In genomic region chr19:4555086-4555485, GRCm38 (mm10) we compare ENCODE assay signal across 25 mouse cellular contexts. TPM values are rescaled to one million over a fixed set of nuclear protein-coding genes. Genes with fewer than 3 reads are reported as not detected.
DNase-seq lines count a peak whose midpoint lies in the region; ATAC-seq lines count a peak whose summit lies in the region.
"Had no signal": no experiment of that assay in that cellular context is flagged by ENCODE, and none has a peak within 500 bp of the region (broad histone marks: within the 10 kb centered on the region; RNA-seq: fewer than 3 reads in every experiment).

No protein-coding gene starts in this region.

- no peaks in the 10 kb centered on the region for H3K9me3 ChIP-seq in liver, embryonic 15.5 days (replicated peaks)
- H3K9me3 ChIP-seq: embryonic facial prominence, embryonic 13.5 days; forebrain, embryonic 15.5 days; hindbrain, embryonic 10.5 days; midbrain, embryonic 13.5 days; neural tube, embryonic 13.5 days; stomach, embryonic 15.5 days had no signal

- H3K4me1 ChIP-seq in liver, embryonic 15.5 days (replicated peaks), result peaks cover 78% of the 10 kb centered on the region

- DNase-seq in cerebellum, postnatal 10 days, result peak; percentile 30 to 41
- no peak for DNase-seq in cerebellum, postnatal 36 days
- peak; percentile 45 to 54 for DNase-seq in kidney, adult 8-10 months
- no peak for DNase-seq in kidney, postnatal 4 days
- peak; percentile 40 for DNase-seq in lung, postnatal 36 days
- no peak for DNase-seq in lung, postnatal 10 days
- DNase-seq in layer of hippocampus, adult 8-10 months (ENCODE audit: low spot score in 2 of 2), result no peak
- DNase-seq: adrenal gland, adult 8-10 months; cerebellum, adult 9-10 months; gastrocnemius, postnatal 14 days; right cerebral cortex, postnatal 14 days; thymus, adult 2 months had no signal

- no peak for ATAC-seq in liver, embryonic 15.5 days (ENCODE audit: insufficient read depth)
- ATAC-seq: forebrain, embryonic 15.5 days; midbrain, embryonic 13.5 days had no signal

- WGBS in liver, embryonic 15.5 days (ENCODE audit: insufficient replicate concordance), result 65% methylated on average over 7 of the region's 7 CpGs

- H3K4me3 ChIP-seq in liver, embryonic 15.5 days (replicated peaks), result no peak overlapping the region
- H3K4me3 ChIP-seq: embryonic facial prominence, embryonic 13.5 days; forebrain, embryonic 15.5 days; hindbrain, embryonic 10.5 days; midbrain, embryonic 13.5 days; neural tube, embryonic 13.5 days; stomach, embryonic 15.5 days had no signal

- H3K27ac ChIP-seq in liver, embryonic 15.5 days (replicated peaks), result peak overlapping the region; percentile 98
- H3K27ac ChIP-seq: embryonic facial prominence, embryonic 13.5 days; forebrain, embryonic 15.5 days; hindbrain, embryonic 10.5 days; midbrain, embryonic 13.5 days; neural tube, embryonic 13.5 days; stomach, embryonic 15.5 days had no signal

- no peak overlapping the region for H3K4me2 ChIP-seq in liver, embryonic 15.5 days
- H3K4me2 ChIP-seq: embryonic facial prominence, embryonic 13.5 days; forebrain, embryonic 15.5 days; midbrain, embryonic 13.5 days; neural tube, embryonic 13.5 days; stomach, embryonic 15.5 days had no signal

- no peak overlapping the region for H3K9ac ChIP-seq in liver, embryonic 15.5 days
- H3K9ac ChIP-seq: embryonic facial prominence, embryonic 13.5 days; forebrain, embryonic 15.5 days; midbrain, embryonic 13.5 days; neural tube, embryonic 13.5 days; stomach, embryonic 15.5 days had no signal

- no peaks in the 10 kb centered on the region for H3K27me3 ChIP-seq in liver, embryonic 15.5 days
- H3K27me3 ChIP-seq: embryonic facial prominence, embryonic 13.5 days; forebrain, embryonic 15.5 days; midbrain, embryonic 13.5 days; neural tube, embryonic 13.5 days; stomach, embryonic 15.5 days had no signal

- no peaks in the 10 kb centered on the region for H3K36me3 ChIP-seq in liver, embryonic 15.5 days (replicated peaks)
- H3K36me3 ChIP-seq: embryonic facial prominence, embryonic 13.5 days; forebrain, embryonic 15.5 days; hindbrain, embryonic 10.5 days; midbrain, embryonic 13.5 days; neural tube, embryonic 13.5 days; stomach, embryonic 15.5 days had no signal

RNA-seq across cellular contexts. Expression of gene Pcx, which starts 44.8 kb away (rescaled TPM):
- 56.3 and 79.3 TPM in 2 replicates for polyA plus RNA-seq in liver, embryonic 15.5 days (2015; fragmentation: Nextera tagmentation; extraction: Ambion mirVana)
- 10 to 100 TPM; 64.5 to 72.7 (median 68.1) TPM for total RNA-seq in layer of hippocampus, adult 8-10 months (2022)

RNA-seq across cellular contexts. Expression of gene 2010003K11Rik, which starts 56.7 kb away (rescaled TPM):
- 0.09 TPM in 1 of 2 replicates, not detected in the other for polyA plus RNA-seq in liver, embryonic 15.5 days (2015; fragmentation: Nextera tagmentation; extraction: Ambion mirVana)
- total RNA-seq in layer of hippocampus, adult 8-10 months (2022), result not detected
- total RNA-seq: gastrocnemius, postnatal 14 days; layer of hippocampus, adult 18-20 months; left cerebral cortex, postnatal 25 days; megakaryocyte progenitor cell, adult 5-6 weeks had no signal
- polyA plus RNA-seq: embryonic facial prominence, embryonic 13.5 days; forebrain, embryonic 15.5 days; heart, postnatal 0 days; intestine, embryonic 14.5 days; limb, embryonic 14.5 days; midbrain, embryonic 13.5 days; neural tube, embryonic 13.5 days had no signal

Comparison
In these comparisons a context has a peak if more than half of its experiments do, and no peak if none do; other contexts are left out.
1. DNase-seq: peak in cerebellum, postnatal 10 days (2 of 2), kidney, adult 8-10 months (2 of 2) and lung, postnatal 36 days (single experiment); none in cerebellum, postnatal 36 days (0 of 2), kidney, postnatal 4 days (0 of 2), lung, postnatal 10 days (single experiment) and layer of hippocampus, adult 8-10 months (0 of 2).